Mouse (Mus musculus) midbrain, embryonic 11.5 days (tissue): ENCODE results near the gene Ociad2. TPM values are rescaled to one million over a fixed set of nuclear protein-coding genes. Genes with fewer than 3 reads are reported as not detected.
"Not testable (repeated sequence)": the region's sequence is repeated elsewhere in the genome, so short reads cannot be mapped to it uniquely, and the experiment has no call there.

Experiments used
- ATAC-seq: fragments of 200-750 bp; cut with Nextera tagmentation; 2 replicates; pipeline ENCODE4 v1.8.0; 2017; ENCODE audit warnings: moderate TSS enrichment, moderate library complexity; ENCODE audit not compliant: low FRiP score
- DNase-seq: peaks from one replicate; pipeline ENCODE4 v3.0.0; 2015; ENCODE audit warnings: low spot score; ENCODE audit errors: missing footprints
- H3K27ac ChIP-seq: fragments of 300-500 bp; sonication (generic); 2 replicates; pipeline ENCODE4 v1.5.1; 2014; ENCODE audit warnings: low read depth, low read length
- H3K27me3 ChIP-seq: fragments of 300-500 bp; sonication (generic); 2 replicates; pipeline ENCODE4 v1.6.1; 2014; ENCODE audit warnings: mild to moderate bottlenecking, low read length, moderate library complexity, mixed read lengths; ENCODE audit not compliant: control insufficient read depth, insufficient read depth
- H3K36me3 ChIP-seq: fragments of 300-500 bp; sonication (generic); 2 replicates; pipeline ENCODE4 v1.6.1; 2014; ENCODE audit warnings: mild to moderate bottlenecking, low read length, moderate library complexity, mixed read lengths; ENCODE audit not compliant: control insufficient read depth, insufficient read depth
- H3K4me1 ChIP-seq: fragments of 300-500 bp; sonication (generic); 2 replicates; pipeline ENCODE4 v1.6.1; 2014; ENCODE audit warnings: low read length; ENCODE audit not compliant: control insufficient read depth, insufficient read depth
- H3K4me2 ChIP-seq: fragments of 300-500 bp; sonication (generic); 2 replicates; pipeline ENCODE4 v1.6.1; 2014; ENCODE audit warnings: mild to moderate bottlenecking, moderate library complexity
- H3K4me3 ChIP-seq: fragments of 300-500 bp; sonication (generic); 2 replicates; pipeline ENCODE4 v1.5.1; 2014; ENCODE audit warnings: low read depth, low read length
- H3K9ac ChIP-seq: fragments of 300-500 bp; sonication (generic); 2 replicates; pipeline ENCODE4 v1.6.1; 2014; ENCODE audit warnings: low read length
- H3K9me3 ChIP-seq: fragments of 300-500 bp; sonication (generic); 2 replicates; pipeline ENCODE4 v1.6.1; 2016; ENCODE audit warnings: low read length; ENCODE audit not compliant: control insufficient read depth
- WGBS: fragments of 180-500 bp; shearing (Covaris S2); extraction: QIAGEN DNeasy Blood & Tissue Kit; methylation state at CpG from one replicate; pipeline ENCODE4 v1.1.7; 2014; 5-methylcytosine and 5-hydroxymethylcytosine counted together
- polyA plus RNA-seq: library from polyadenylated mRNA; unstranded; fragments of >200 nt; fragmentation: Nextera tagmentation; extraction: Ambion mirVana; gene quantifications from 2 replicates; pipeline ENCODE4 v1.2.1, GENCODE M21; 2014

The Ociad2 gene
- polyA plus RNA-seq, 1 experiment from 2014 or later, result 13.5 TPM

GRCm38 (mm10) chr5:73322684-73323083, 18.1 kb downstream of the Ociad2 start:
- H3K4me3 ChIP-seq, H3K36me3 ChIP-seq, DNase-seq, H3K27me3 ChIP-seq, H3K4me1 ChIP-seq, ATAC-seq, H3K9me3 ChIP-seq, H3K27ac ChIP-seq, H3K9ac ChIP-seq, H3K4me2 ChIP-seq: not testable (repeated sequence)
- 93% methylated on average over 1 of the region's 1 CpGs for WGBS

- ATAC-seq (no peak), DNase-seq (no peak)
- H3K9ac ChIP-seq, result no peak overlapping the region
- no peak overlapping the region for H3K4me3 ChIP-seq
- H3K27ac ChIP-seq, result no peak overlapping the region
- H3K4me1 ChIP-seq, result no peaks in the 10 kb centered on the region
- H3K4me2 ChIP-seq, result no peak overlapping the region
- 94% methylated on average over 5 of the region's 5 CpGs for WGBS
- no peaks in the 10 kb centered on the region for H3K27me3 ChIP-seq
- no peaks in the 10 kb centered on the region for H3K9me3 ChIP-seq
- peaks cover under 1% of the 10 kb centered on the region; the same call in 1 of the 2 replicates for H3K36me3 ChIP-seq
These were observed 21.5 kb downstream of the Ociad2 start for GRCm38 (mm10) chr5:73319306-73319705.

- Histone ChIP-seq H3K9me3 (no peaks in the 10 kb centered on the region), H3K4me1 (no peaks in the 10 kb centered on the region), H3K27ac (no peak overlapping the region), H3K27me3 (no peaks in the 10 kb centered on the region), H3K9ac (no peak overlapping the region), H3K4me2 (no peak overlapping the region), H3K4me3 (no peak overlapping the region), H3K36me3 (peaks cover 20% of the 10 kb centered on the region)
- ATAC-seq (no peak), DNase-seq (no peak)
- 91% methylated on average over 2 of the region's 2 CpGs for WGBS
These were observed 26.2 kb downstream of the Ociad2 start for GRCm38 (mm10) chr5:73314654-73315053.

- Histone ChIP-seq H3K27ac (no peak overlapping the region), H3K36me3 (peaks cover 20% of the 10 kb centered on the region), H3K9me3 (no peaks in the 10 kb centered on the region), H3K4me1 (no peaks in the 10 kb centered on the region), H3K9ac (no peak overlapping the region), H3K27me3 (no peaks in the 10 kb centered on the region), H3K4me3 (no peak overlapping the region), H3K4me2 (no peak overlapping the region)
- no peak for DNase-seq
- ATAC-seq, result no peak
- 94% methylated on average over 10 of the region's 10 CpGs for WGBS
These were observed 27.2 kb downstream of the Ociad2 start for GRCm38 (mm10) chr5:73313591-73313990.

GRCm38 (mm10) chr5:73311458-73311857, 29.4 kb downstream of the Ociad2 start:
- no peak for DNase-seq
- Histone ChIP-seq H3K27me3 (no peaks in the 10 kb centered on the region), H3K4me3 (no peak overlapping the region), H3K9ac (no peak overlapping the region), H3K4me2 (no peak overlapping the region), H3K27ac (no peak overlapping the region), H3K9me3 (no peaks in the 10 kb centered on the region), H3K36me3 (peaks cover 28% of the 10 kb centered on the region), H3K4me1 (no peaks in the 10 kb centered on the region)
- 94% methylated on average over 5 of the region's 5 CpGs for WGBS
- no peak for ATAC-seq

- H3K4me2 ChIP-seq, result no peak overlapping the region
- H3K4me1 ChIP-seq, result no peaks in the 10 kb centered on the region
- H3K27me3 ChIP-seq, result no peaks in the 10 kb centered on the region
- peaks cover 35% of the 10 kb centered on the region for H3K36me3 ChIP-seq
- ATAC-seq, result no peak
- 97% methylated on average over 1 of the region's 1 CpGs for WGBS
- DNase-seq, result no peak
- H3K27ac ChIP-seq, result no peak overlapping the region
- no peak overlapping the region for H3K9ac ChIP-seq
- no peaks in the 10 kb centered on the region for H3K9me3 ChIP-seq
- H3K4me3 ChIP-seq, result no peak overlapping the region
These were observed 30.4 kb downstream of the Ociad2 start for GRCm38 (mm10) chr5:73310401-73310800.

GRCm38 (mm10) chr5:73309496-73309895, 31.3 kb downstream of the Ociad2 start:
- WGBS, result 91% methylated on average over 4 of the region's 4 CpGs
- Histone ChIP-seq H3K4me1 (no peaks in the 10 kb centered on the region), H3K27me3 (no peaks in the 10 kb centered on the region), H3K27ac (no peak overlapping the region), H3K9me3 (no peaks in the 10 kb centered on the region), H3K9ac (no peak overlapping the region), H3K36me3 (peaks cover 37% of the 10 kb centered on the region), H3K4me3 (no peak overlapping the region), H3K4me2 (no peak overlapping the region)
- ATAC-seq (no peak), DNase-seq (no peak)

GRCm38 (mm10) chr5:73307297-73307696, 33.5 kb downstream of the Ociad2 start:
- Histone ChIP-seq H3K4me2 (no peak overlapping the region), H3K4me1 (no peaks in the 10 kb centered on the region), H3K9me3 (no peaks in the 10 kb centered on the region), H3K27ac (no peak overlapping the region), H3K9ac (no peak overlapping the region), H3K27me3 (no peaks in the 10 kb centered on the region), H3K4me3 (no peak overlapping the region), H3K36me3 (peaks cover 26% of the 10 kb centered on the region)
- no peak for DNase-seq
- 94% methylated on average over 3 of the region's 3 CpGs for WGBS
- no peak for ATAC-seq

- Histone ChIP-seq H3K27ac (no peak overlapping the region), H3K4me3 (no peak overlapping the region), H3K36me3 (peaks cover 30% of the 10 kb centered on the region), H3K4me1 (no peaks in the 10 kb centered on the region), H3K4me2 (no peak overlapping the region), H3K27me3 (no peaks in the 10 kb centered on the region), H3K9ac (no peak overlapping the region), H3K9me3 (no peaks in the 10 kb centered on the region)
- ATAC-seq (no peak), DNase-seq (peak; percentile 75)
- 96% methylated on average over 6 of the region's 6 CpGs for WGBS
These were observed 34.3 kb downstream of the Ociad2 start for GRCm38 (mm10) chr5:73306486-73306885.

GRCm38 (mm10) chr5:73304507-73304906, 36.3 kb downstream of the Ociad2 start:
- peaks cover 24% of the 10 kb centered on the region for H3K36me3 ChIP-seq

More at GRCm38 (mm10) chr5:73304507-73304906, 36.3 kb downstream of the Ociad2 start:
- Histone ChIP-seq H3K4me2 (no peak overlapping the region), H3K27me3 (no peaks in the 10 kb centered on the region), H3K27ac (no peak overlapping the region), H3K4me1 (no peaks in the 10 kb centered on the region), H3K9me3 (no peaks in the 10 kb centered on the region), H3K9ac (no peak overlapping the region), H3K4me3 (no peak overlapping the region)
- DNase-seq (peak; percentile 77), ATAC-seq (no peak)
- 87% methylated on average over 12 of the region's 12 CpGs for WGBS
